Mouse (Mus musculus) CH12.LX (cell line): ENCODE data around the gene Olfr307.
"Not testable (repeated sequence)": the region's sequence is repeated elsewhere in the genome, so short reads cannot be mapped to it uniquely, and the experiment has no call there.

Experiments used
- CTCF ChIP-seq, 2 experiments: IDR thresholded peaks in 1 of 2; conservative IDR thresholded peaks in 1 of 2; 2 replicates each; pipeline ENCODE4 v1.5.1; 2011 to 2012; ENCODE audit warnings: low read depth in 2 of 2, low read length in 2 of 2, improper control_type of control experiment in 1 of 2, inconsistent platforms in 1 of 2, mild to moderate bottlenecking in 1 of 2, moderate library complexity in 1 of 2
- JUND ChIP-seq: conservative IDR thresholded peaks from 2 replicates; pipeline ENCODE4 v1.6.1; 2011; ENCODE audit warnings: low read depth, low read length, improper control_type of control experiment
- MAX ChIP-seq: IDR thresholded peaks from 2 replicates; pipeline ENCODE4 v1.6.1; 2011; ENCODE audit warnings: low read length, improper control_type of control experiment
- MEF2A ChIP-seq: IDR thresholded peaks from 2 replicates; pipeline ENCODE4 v1.6.1; 2014; ENCODE audit warnings: low read depth, mild to moderate bottlenecking, inconsistent platforms, low read length, improper control_type of control experiment, borderline replicate concordance
- POLR2A ChIP-seq: IDR thresholded peaks from 2 replicates; pipeline ENCODE4 v1.6.1; 2011; ENCODE audit warnings: low read depth, mild to moderate bottlenecking, improper control_type of control experiment, low read length
- SMC3 ChIP-seq: IDR thresholded peaks from 2 replicates; pipeline ENCODE4 v1.6.1; 2011; ENCODE audit warnings: low read depth, low read length, improper control_type of control experiment
- TCF12 ChIP-seq: IDR thresholded peaks from 2 replicates; pipeline ENCODE4 v1.6.1; 2014; ENCODE audit warnings: low read depth, mild to moderate bottlenecking, inconsistent platforms, low read length, improper control_type of control experiment
- USF2 ChIP-seq: conservative IDR thresholded peaks from 2 replicates; pipeline ENCODE4 v1.6.1; 2011; ENCODE audit warnings: low read depth, low read length, improper control_type of control experiment

DNA sequence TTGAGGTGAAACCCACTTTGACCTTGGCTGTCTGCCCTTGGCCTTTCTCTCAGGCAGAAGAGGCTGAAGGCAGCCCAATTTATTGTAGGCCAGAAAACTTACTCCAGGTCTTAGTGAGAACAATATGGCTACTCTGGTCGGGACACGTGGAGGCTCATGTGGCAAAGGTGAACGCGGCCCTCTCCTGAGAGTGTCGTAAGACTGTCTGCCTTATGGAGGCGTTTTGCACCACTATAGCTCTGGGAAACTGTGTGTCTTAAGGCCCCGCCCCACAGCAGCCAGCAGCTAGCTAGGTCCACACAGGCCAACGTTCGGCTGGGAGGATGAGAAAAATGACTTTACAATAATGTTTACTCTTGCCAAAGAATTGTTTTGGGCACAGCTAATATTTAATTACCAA is 8.9 kb upstream of the Olfr307 start:
- TF ChIP-seq CTCF (conservative IDR thresholded peaks at IDR 0.05 in 1 of 2, IDR thresholded peaks at IDR 0.05 in 1 of 2; ENCODE audit: low read depth in 2 of 2, low read length in 2 of 2); POLR2A; USF2; TCF12; MAX; SMC3; JUND; MEF2A: not testable (repeated sequence)
